Mouse (Mus musculus) thymus, postnatal 10 days (tissue): Measurements from ENCODE around the gene H2-K1.
A peak's percentile ranks its signal among the peaks of the same experiment; 100 is the strongest.

Experiments used
- DNase-seq, 2 experiments: peaks; one replicate each; pipeline ENCODE4 v3.0.0; 2021; ENCODE audit warnings: low spot score in 2 of 2

Gene H2-K1

GRCm38 (mm10) chr17:33982136-33982535 lies 18.0 kb downstream of the H2-K1 start:
- peak; percentile 56 to 81 for DNase-seq

- peak; percentile 83 for DNase-seq
Observed at GRCm38 (mm10) chr17:33981192-33981909, 18.8 kb downstream of the H2-K1 start.

- no peak for DNase-seq
Observed at GRCm38 (mm10) chr17:33980181-33981035, 19.7 kb downstream of the H2-K1 start.

- DNase-seq: no peak
Observed at GRCm38 (mm10) chr17:33979512-33980050, 20.6 kb downstream of the H2-K1 start.

GRCm38 (mm10) chr17:33978631-33979031 lies 21.5 kb downstream of the H2-K1 start:
- no peak for DNase-seq

- no peak for DNase-seq
Observed at GRCm38 (mm10) chr17:33977861-33978557, 22.1 kb downstream of the H2-K1 start.

GRCm38 (mm10) chr17:33973572-33973971 lies 26.6 kb downstream of the H2-K1 start:
- DNase-seq: no peak

- no peak for DNase-seq
Observed at GRCm38 (mm10) chr17:33972691-33973090, 27.5 kb downstream of the H2-K1 start.

GRCm38 (mm10) chr17:33969394-33969793 lies 30.8 kb downstream of the H2-K1 start:
- DNase-seq: no peak

- peak in 1 of 2 experiments; percentile 83 for DNase-seq
Observed at GRCm38 (mm10) chr17:33968927-33969326, 31.2 kb downstream of the H2-K1 start.

GRCm38 (mm10) chr17:33968489-33968888 lies 31.7 kb downstream of the H2-K1 start:
- peak in 1 of 2 experiments; percentile 72 for DNase-seq

- DNase-seq: no peak
Observed at GRCm38 (mm10) chr17:33965846-33966550, 34.1 kb downstream of the H2-K1 start.

GRCm38 (mm10) chr17:33965082-33965845 lies 34.9 kb downstream of the H2-K1 start:
- DNase-seq: no peak

GRCm38 (mm10) chr17:33962876-33963275 lies 37.3 kb downstream of the H2-K1 start:
- DNase-seq: no peak

GRCm38 (mm10) chr17:33959948-33960347 lies 40.2 kb downstream of the H2-K1 start:
- no peak for DNase-seq

GRCm38 (mm10) chr17:33959135-33959534 lies 41.0 kb downstream of the H2-K1 start:
- no peak for DNase-seq

GRCm38 (mm10) chr17:33958451-33958850 lies 41.7 kb downstream of the H2-K1 start:
- no peak for DNase-seq

- no peak for DNase-seq
Observed at GRCm38 (mm10) chr17:33957493-33957892, 42.7 kb downstream of the H2-K1 start.

- DNase-seq: no peak
Observed at GRCm38 (mm10) chr17:33956336-33956735, 43.8 kb downstream of the H2-K1 start.

GRCm38 (mm10) chr17:33955555-33956214 lies 44.5 kb downstream of the H2-K1 start, which contains the start of the genes Vps52 and Rps18:
Vps52 (plus strand) TSS chr17:33955812.
Rps18 (minus strand) TSS chr17:33956001.
- peak; percentile 94 to 97 for DNase-seq
